In genomic region chr1:106286815-106287214, GRCm38 (mm10) we compare ENCODE assay signal across 20 mouse cellular contexts.
DNase-seq lines count a peak whose midpoint lies in the region; ATAC-seq lines count a peak whose summit lies in the region.
"Had no signal": no experiment of that assay in that cellular context is flagged by ENCODE, and none has a peak within 500 bp of the region (broad histone marks: within the 10 kb centered on the region; RNA-seq: fewer than 3 reads in every experiment).

No protein-coding gene starts in this region.

- H3K27me3 ChIP-seq in splenic B cell, adult 2 months (ENCODE audit: control insufficient read depth, insufficient read depth, low read length, poor library complexity, severe bottlenecking): no peaks in the 10 kb centered on the region
- H3K27me3 ChIP-seq: embryonic facial prominence, embryonic 12.5 days; forebrain, embryonic 13.5 days; forebrain, embryonic 15.5 days; Patski had no signal

- DNase-seq in frontal cortex, adult 2 months (ENCODE audit: extremely low spot score in 1 of 2, low spot score in 1 of 2): no peak
- peak; percentile 9 for DNase-seq in thymus, postnatal 4 days
- DNase-seq in thymus, postnatal 14 days: no peak
- peak; percentile 41 for DNase-seq in splenic B cell, adult 2 months (ENCODE audit: low read depth, low spot score)
- DNase-seq in urinary bladder, postnatal 4 days (ENCODE audit: low spot score in 2 of 2): no peak
- DNase-seq: adrenal gland, adult 8-10 months; adrenal gland, postnatal 14 days; adrenal gland, postnatal 36 days; cerebellum, adult 11-12 months; cerebellum, adult 2 months; cerebellum, adult 9-10 months; cerebellum, postnatal 10 days; cerebellum, postnatal 25 days; forebrain, postnatal 0 days had no signal

- ATAC-seq in frontal cortex, adult (ENCODE audit: low TSS enrichment): peak; percentile 39; the same call in 1 of the 2 replicates
- ATAC-seq: activated CD4-positive, CD25-positive, alpha-beta regulatory T cell, adult 4 months; forebrain, embryonic 13.5 days; forebrain, embryonic 15.5 days; forebrain, postnatal 0 days; Patski had no signal

- H3K36me3 ChIP-seq in splenic B cell, adult 2 months (ENCODE audit: control insufficient read depth, insufficient read depth, low read length, poor library complexity, severe bottlenecking): 0 out of 2 replicates have a peak, but pooled peaks cover 3% of the 10 kb centered on the region
- H3K36me3 ChIP-seq: embryonic facial prominence, embryonic 12.5 days; forebrain, embryonic 15.5 days had no signal

Comparison
In these comparisons a context has a peak if more than half of its experiments do, and no peak if none do; other contexts are left out.
1. DNase-seq: peak in thymus, postnatal 4 days (single experiment) and splenic B cell, adult 2 months (single experiment); none in frontal cortex, adult 2 months (0 of 2), thymus, postnatal 14 days (single experiment) and urinary bladder, postnatal 4 days (0 of 2).